Mouse (Mus musculus) lung, adult 2 months (tissue): ENCODE results near the gene Map4k2. TPM values are rescaled to one million over a fixed set of nuclear protein-coding genes. Genes with fewer than 3 reads are reported as not detected.

Experiments
- DNase-seq: peaks from one replicate; pipeline ENCODE4 v3.0.0; 2022
- H3K4me1 ChIP-seq: fragments of 200-500 bp; 2 replicates; pipeline ENCODE4 v1.6.1; 2011; ENCODE audit warnings: low read length; ENCODE audit not compliant: control insufficient read depth, insufficient read depth
- H3K4me3 ChIP-seq: fragments of 200-500 bp; replicated peaks from 2 replicates; pipeline ENCODE3; 2011; ENCODE audit warnings: low read depth, mild to moderate bottlenecking, control low read depth, low read length; ENCODE audit errors: extremely low read depth
- CTCF ChIP-seq: fragments of 200-500 bp; IDR thresholded peaks from 2 replicates; pipeline ENCODE4 v1.5.1; 2011; ENCODE audit warnings: mild to moderate bottlenecking, low read length, control low read depth; ENCODE audit not compliant: insufficient read depth
- POLR2A ChIP-seq: fragments of 200-500 bp; IDR thresholded peaks from 2 replicates; pipeline ENCODE4 v1.6.1; 2011; ENCODE audit warnings: low read depth, mild to moderate bottlenecking, control low read depth, low read length, borderline replicate concordance; ENCODE audit errors: extremely low read depth
- WGBS: fragments of 180-500 bp; shearing (Covaris S2); methylation state at CpG from one replicate; pipeline ENCODE4 v1.1.7; 2018; 5-methylcytosine and 5-hydroxymethylcytosine counted together
- polyA plus RNA-seq: library from polyadenylated mRNA; depleted of rRNA; stranded (reverse); fragments of >200 nt; gene quantifications from 2 replicates; pipeline ENCODE4 v1.2.3, GENCODE M21; 2012; rRNA removed

Map4k2 gene
- polyA plus RNA-seq, 1 experiment = 303 TPM

DNA sequence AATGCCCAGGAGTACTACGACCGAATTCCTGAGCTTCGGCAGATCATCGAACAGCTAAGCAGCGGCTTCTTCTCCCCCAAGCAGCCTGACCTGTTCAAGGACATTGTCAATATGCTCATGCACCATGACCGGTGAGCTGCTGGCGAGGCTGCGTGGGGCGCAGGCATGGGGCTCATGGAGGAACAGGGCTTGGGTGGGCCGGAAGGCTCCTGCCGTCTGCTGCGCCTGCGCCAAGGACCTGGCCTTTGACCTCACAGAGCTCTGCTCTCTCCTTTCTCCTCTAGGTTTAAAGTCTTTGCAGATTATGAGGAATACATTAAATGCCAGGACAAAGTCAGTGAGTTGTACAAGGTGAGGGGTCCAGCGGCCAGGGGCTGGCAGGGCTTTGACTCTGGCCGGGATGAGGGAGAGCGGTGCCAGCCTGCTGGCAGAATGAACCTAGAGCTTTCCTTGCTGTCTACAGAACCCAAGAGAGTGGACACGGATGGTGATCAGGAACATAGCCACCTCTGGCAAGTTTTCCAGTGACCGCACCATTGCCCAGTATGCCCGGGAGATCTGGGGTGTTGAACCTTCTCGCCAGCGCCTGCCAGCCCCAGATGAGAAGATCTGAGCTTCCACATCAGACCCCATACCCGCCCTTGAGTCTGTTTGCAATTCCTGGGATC lies 56.8 kb downstream of the Map4k2 start:
- no peak overlapping the region for H3K4me3 ChIP-seq
- DNase-seq = no peak
- 86% methylated on average over 22 of the region's 22 CpGs for WGBS
- peaks cover 3% of the 10 kb centered on the region; the same call in 1 of the 2 replicates for H3K4me1 ChIP-seq
- TF ChIP-seq POLR2A (no peak), CTCF (no peak)

- peak overlapping the region; percentile 76 for H3K4me3 ChIP-seq
- peaks cover 3% of the 10 kb centered on the region; the same call in 1 of the 2 replicates for H3K4me1 ChIP-seq
- peak; percentile 67 for DNase-seq
- TF ChIP-seq CTCF = no peak
- peak; percentile 19; the same call in 1 of the 2 replicates for TF ChIP-seq POLR2A
- under 1% methylated on average over 39 of the region's 39 CpGs for WGBS
Measured at GRCm38 (mm10) chr19:6398447-6399284, 57.7 kb downstream of the Map4k2 start.

DNA sequence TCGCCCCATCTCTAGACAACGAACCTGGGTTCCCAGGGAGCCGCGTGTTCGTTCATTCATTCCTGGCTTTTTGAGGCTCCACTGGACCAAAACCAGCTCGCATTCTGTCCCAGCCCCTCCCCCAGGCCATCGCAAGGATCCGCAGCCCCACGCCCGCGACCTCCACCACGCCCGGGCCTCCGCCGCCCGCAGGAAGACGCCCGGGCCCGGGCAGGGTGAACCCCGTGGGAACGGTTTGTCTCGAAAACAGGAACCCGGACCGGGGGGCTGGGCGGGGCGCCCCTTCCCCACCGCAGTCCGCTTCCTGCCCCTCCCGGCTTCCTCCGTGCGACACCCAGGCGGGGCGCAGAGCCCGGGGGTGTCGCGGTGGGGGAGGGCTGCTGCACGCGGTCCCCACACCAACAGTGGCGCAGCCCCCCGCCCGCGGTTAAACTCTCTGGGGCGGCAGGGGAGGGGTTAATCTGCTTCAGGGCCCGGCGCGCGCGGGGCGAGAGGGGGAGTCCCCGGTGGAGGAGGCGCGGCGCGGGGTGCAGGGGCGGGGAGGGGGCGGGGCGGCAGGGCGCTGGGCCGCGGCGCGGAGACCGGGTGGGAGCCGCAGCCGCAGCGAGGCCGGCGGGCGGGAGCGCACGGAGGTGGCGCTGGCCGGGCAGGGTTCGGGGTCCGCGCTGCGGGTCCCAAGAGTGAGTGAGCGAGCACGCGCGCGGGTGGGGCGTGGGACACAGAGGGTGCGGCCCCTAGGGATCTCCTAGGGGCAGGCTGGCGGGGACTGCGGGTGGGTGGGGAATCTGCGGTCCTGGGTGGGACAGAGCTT lies 58.6 kb downstream of the Map4k2 start, which contains the start of gene Rasgrp2:
TSS of gene Rasgrp2 (plus strand) at position 56 of the 811 bp plus-strand sequence.
- peak; percentile 64 for DNase-seq
- WGBS = under 1% methylated on average over 84 of the region's 87 CpGs
- Histone ChIP-seq H3K4me1 (peaks cover 3% of the 10 kb centered on the region; the same call in 1 of the 2 replicates), H3K4me3 (peak within 1 kb of the TSS; percentile 76)
- TF ChIP-seq POLR2A = peak; percentile 42; the same call in 1 of the 2 replicates
- no peak for TF ChIP-seq CTCF

GRCm38 (mm10) chr19:6400096-6401086 lies 59.5 kb downstream of the Map4k2 start:
- no peak for DNase-seq
- TF ChIP-seq POLR2A = no peak; the same call in 1 of the 2 replicates
- no peak for TF ChIP-seq CTCF
- Histone ChIP-seq H3K4me3 (peak overlapping the region; percentile 76), H3K4me1 (peaks cover 3% of the 10 kb centered on the region; the same call in 1 of the 2 replicates)
- 2% methylated on average over 29 of the region's 29 CpGs for WGBS

GRCm38 (mm10) chr19:6401131-6401815 lies 60.3 kb downstream of the Map4k2 start:
- peak overlapping the region; percentile 76 for H3K4me3 ChIP-seq
- TF ChIP-seq CTCF (peak; percentile 50), POLR2A (0 out of 2 replicates have a peak, but pooled peaks have one; percentile 23)
- H3K4me1 ChIP-seq = peaks cover 3% of the 10 kb centered on the region; the same call in 1 of the 2 replicates
- DNase-seq = peak; percentile 83
- WGBS = under 1% methylated on average over 32 of the region's 32 CpGs

GRCm38 (mm10) chr19:6401951-6402350 lies 61.0 kb downstream of the Map4k2 start:
- Histone ChIP-seq H3K4me1 (peaks cover 3% of the 10 kb centered on the region; the same call in 1 of the 2 replicates), H3K4me3 (peak overlapping the region; percentile 63)
- TF ChIP-seq POLR2A (no peak), CTCF (no peak)
- DNase-seq = peak; percentile 19
- WGBS = 4% methylated on average over 9 of the region's 9 CpGs

- H3K4me1 ChIP-seq = peaks cover 3% of the 10 kb centered on the region; the same call in 1 of the 2 replicates
- H3K4me3 ChIP-seq = no peak overlapping the region
- no peak for DNase-seq
- 86% methylated on average over 10 of the region's 10 CpGs for WGBS
- no peak for TF ChIP-seq CTCF
- no peak for TF ChIP-seq POLR2A
Measured at GRCm38 (mm10) chr19:6403869-6404268, 62.9 kb downstream of the Map4k2 start.

Other genes with a start within 250 kb of the Map4k2 start
- not detected in 2 replicates for gene AC131692.1, start 246.7 kb upstream of the Map4k2 start, polyA plus RNA-seq
- gene Naaladl1, start 235.4 kb upstream of the Map4k2 start, polyA plus RNA-seq = 0.20 and 0.30 TPM in 2 replicates
- gene Sac3d1, start 222.5 kb upstream of the Map4k2 start, polyA plus RNA-seq = 25.3 and 36.7 TPM in 2 replicates
- gene Snx15, start 212.8 kb upstream of the Map4k2 start, polyA plus RNA-seq = 43.8 and 45.2 TPM in 2 replicates
- gene Batf2, start 200.2 kb upstream of the Map4k2 start, polyA plus RNA-seq = 14.6 and 15.8 TPM in 2 replicates
- 128 TPM in 2 replicates for gene Arl2, start 199.6 kb upstream of the Map4k2 start, polyA plus RNA-seq
- gene Majin, start 156.7 kb upstream of the Map4k2 start, polyA plus RNA-seq = 0.37 and 0.75 TPM in 2 replicates
- 1.7 and 2.6 TPM in 2 replicates for gene Gpha2, start 114.8 kb upstream of the Map4k2 start, polyA plus RNA-seq
- 58.7 and 88.5 TPM in 2 replicates for gene Ppp2r5b, start 105.3 kb upstream of the Map4k2 start, polyA plus RNA-seq
- 37.0 and 37.7 TPM in 2 replicates for gene Atg2a, start 99.5 kb upstream of the Map4k2 start, polyA plus RNA-seq
- 399 and 593 TPM in 2 replicates for gene Ehd1, start 64.4 kb upstream of the Map4k2 start, polyA plus RNA-seq
- gene Cdc42bpg, start 34.7 kb upstream of the Map4k2 start, polyA plus RNA-seq = 132 and 133 TPM in 2 replicates
- 52.1 and 56.2 TPM in 2 replicates for gene Men1, start 6.2 kb upstream of the Map4k2 start, polyA plus RNA-seq
- 136 and 194 TPM in 2 replicates for gene Sf1, start 22.6 kb downstream of the Map4k2 start, polyA plus RNA-seq
- 32.8 and 135 TPM in 2 replicates for gene Pygm, start 43.3 kb downstream of the Map4k2 start, polyA plus RNA-seq
- 210 and 287 TPM in 2 replicates for gene Rasgrp2, start 58.2 kb downstream of the Map4k2 start, polyA plus RNA-seq
- gene Nrxn2, start 77.6 kb downstream of the Map4k2 start, polyA plus RNA-seq = 7.3 and 11.0 TPM in 2 replicates
- gene Slc22a12, start 201.9 kb downstream of the Map4k2 start, polyA plus RNA-seq = 0.62 and 0.65 TPM in 2 replicates